Mouse (Mus musculus): Measurements from ENCODE around the gene Gipc1. TPM values are rescaled to one million over a fixed set of nuclear protein-coding genes. Genes with fewer than 3 reads are reported as not detected.

Gene Gipc1
- polyA plus RNA-seq, 1 experiment from 2014 or later: 196 TPM

DNA sequence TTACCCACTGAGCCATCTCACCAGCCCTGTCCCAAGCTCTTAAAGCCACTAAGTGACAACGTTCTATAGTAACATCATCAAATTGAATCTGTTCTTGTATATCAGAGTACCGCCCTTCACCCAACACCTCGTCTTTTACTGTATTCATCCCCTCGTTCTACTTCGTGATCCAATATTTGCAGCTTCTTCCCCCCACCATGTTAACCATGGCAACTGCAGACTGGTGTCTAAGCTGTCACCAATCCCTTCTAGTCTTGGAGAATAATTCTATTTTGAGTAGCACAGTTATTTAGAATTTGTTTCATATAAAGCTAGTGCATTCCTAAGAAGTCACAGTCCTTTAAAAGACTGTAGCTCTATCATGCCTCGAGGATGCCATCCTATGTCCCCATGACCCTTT is 36.8 kb downstream of the Gipc1 start:
- ATAC-seq: no peak
- Histone ChIP-seq H3K9ac (no peak overlapping the region), H3K27me3 (no peaks in the 10 kb centered on the region), H3K4me1 (no peaks in the 10 kb centered on the region), H3K4me3 (no peak overlapping the region), H3K4me2 (no peak overlapping the region), H3K9me3 (replicated peaks) (no peaks in the 10 kb centered on the region), H3K27ac (no peak overlapping the region), H3K36me3 (ENCODE audit: poor library complexity, severe bottlenecking) (peaks cover 70% of the 10 kb centered on the region)
- 91% methylated on average over 6 of the region's 6 CpGs for WGBS

- WGBS: 85% methylated on average over 10 of the region's 10 CpGs
- no peaks in the 10 kb centered on the region for H3K27me3 ChIP-seq
- ATAC-seq: no peak
- H3K27ac ChIP-seq: no peak overlapping the region
- H3K4me1 ChIP-seq: peaks cover 15% of the 10 kb centered on the region
- no peak overlapping the region for H3K9ac ChIP-seq
- H3K4me3 ChIP-seq: no peak overlapping the region
- peaks cover 35% of the 10 kb centered on the region for H3K36me3 ChIP-seq (ENCODE audit: poor library complexity, severe bottlenecking)
- no peaks in the 10 kb centered on the region for H3K9me3 ChIP-seq (replicated peaks)
- H3K4me2 ChIP-seq: no peak overlapping the region
Observed at GRCm38 (mm10) chr8:83693609-83694236, 41.2 kb downstream of the Gipc1 start.

DNA sequence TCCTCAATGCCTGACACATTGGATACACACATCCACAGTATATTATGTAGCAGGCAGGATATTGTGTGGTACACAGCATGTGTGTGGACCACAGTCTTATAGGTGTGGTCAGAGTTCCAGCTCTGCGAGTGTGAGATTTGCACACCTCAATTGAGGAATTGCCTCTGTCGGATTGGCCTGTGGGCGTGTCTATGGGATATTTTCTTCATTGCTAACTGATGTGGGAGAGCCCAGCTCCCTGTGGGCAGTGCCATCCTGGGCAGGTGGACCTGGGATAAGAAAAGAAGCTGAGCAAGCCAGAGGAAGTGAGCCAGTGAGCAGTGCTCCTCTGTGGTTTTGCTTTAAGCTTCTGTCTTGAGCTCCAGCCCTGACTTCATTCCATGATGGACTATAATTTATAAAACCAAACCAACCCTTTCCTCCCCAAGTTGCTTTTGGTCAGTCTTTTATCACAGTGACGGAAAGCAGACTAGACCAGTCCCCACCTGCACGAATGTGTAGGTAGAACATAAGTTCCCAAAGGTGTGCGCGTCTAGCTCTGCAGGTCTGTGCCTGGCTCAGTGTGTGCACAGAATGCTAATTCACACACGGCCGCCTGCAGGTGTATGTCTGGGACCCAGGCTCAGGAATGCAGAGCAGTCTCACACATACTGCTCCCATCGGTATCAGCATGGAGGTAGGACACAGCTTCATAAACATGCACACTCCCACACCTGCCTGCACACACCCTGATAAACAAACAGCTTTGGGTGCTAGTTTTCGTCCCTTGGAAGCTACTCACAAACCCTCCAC is 42.1 kb downstream of the Gipc1 start:
- Histone ChIP-seq H3K9ac (no peak overlapping the region), H3K27me3 (no peaks in the 10 kb centered on the region), H3K36me3 (ENCODE audit: poor library complexity, severe bottlenecking) (peaks cover 33% of the 10 kb centered on the region), H3K4me1 (peaks cover 19% of the 10 kb centered on the region), H3K4me3 (no peak overlapping the region), H3K27ac (no peak overlapping the region), H3K4me2 (no peak overlapping the region), H3K9me3 (replicated peaks) (no peaks in the 10 kb centered on the region)
- ATAC-seq: no peak
- 85% methylated on average over 11 of the region's 11 CpGs for WGBS

DNA sequence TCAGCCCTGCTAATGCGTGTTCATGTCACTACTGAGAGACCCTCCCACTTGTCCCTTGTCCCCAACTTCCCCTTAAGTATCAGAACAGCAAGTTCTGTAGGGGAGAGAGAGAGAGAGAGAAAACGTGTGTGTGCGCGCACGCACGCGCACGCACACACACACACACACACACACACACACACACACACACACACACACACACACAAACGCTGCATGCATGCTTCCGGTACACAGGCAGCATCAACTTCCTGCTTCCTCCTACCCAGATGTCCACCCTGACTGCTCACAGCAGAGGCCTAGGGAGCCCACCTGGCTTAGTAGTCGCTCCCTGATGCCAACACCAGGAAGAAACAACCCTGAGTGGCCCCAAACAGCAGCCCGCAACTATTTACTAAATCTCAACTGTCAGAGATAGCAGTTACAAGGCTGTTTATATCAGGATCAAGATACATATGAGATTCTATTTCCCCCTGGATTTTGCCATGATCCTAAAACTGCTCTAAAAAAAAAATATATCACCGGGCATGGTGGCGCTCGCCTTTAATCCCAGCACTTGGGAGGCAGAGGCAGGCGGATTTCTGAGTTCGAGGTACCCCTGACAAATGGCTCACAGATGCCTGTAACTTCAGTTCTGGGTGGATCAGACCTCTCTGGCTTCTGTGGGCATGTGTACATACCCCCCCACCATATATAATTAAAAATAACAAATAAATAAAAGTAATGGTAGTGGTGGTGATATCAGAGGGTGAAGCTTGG is 43.1 kb downstream of the Gipc1 start:
- WGBS: 85% methylated on average over 15 of the region's 17 CpGs

GRCm38 (mm10) chr8:83697374-83698220 is 45.1 kb downstream of the Gipc1 start:
- Histone ChIP-seq H3K4me2 (peak overlapping the region; percentile 97), H3K27ac (peak overlapping the region; percentile 57; the same call in 1 of the 2 replicates)
- 67% methylated on average over 19 of the region's 19 CpGs for WGBS

More for the DNA sequence above, 43.1 kb downstream of the Gipc1 start:
- H3K9me3 ChIP-seq (replicated peaks): no peaks in the 10 kb centered on the region
- ATAC-seq: no peak
- no peak overlapping the region for H3K4me2 ChIP-seq
- H3K27me3 ChIP-seq: no peaks in the 10 kb centered on the region
- peaks cover 22% of the 10 kb centered on the region for H3K4me1 ChIP-seq
- no peak overlapping the region for H3K9ac ChIP-seq
- no peak overlapping the region for H3K4me3 ChIP-seq
- no peak overlapping the region for H3K27ac ChIP-seq
- peaks cover 24% of the 10 kb centered on the region for H3K36me3 ChIP-seq (ENCODE audit: poor library complexity, severe bottlenecking)

GRCm38 (mm10) chr8:83698291-83698660 is 45.8 kb downstream of the Gipc1 start:
- no peaks in the 10 kb centered on the region for H3K9me3 ChIP-seq (replicated peaks)
- H3K4me1 ChIP-seq: peaks cover 22% of the 10 kb centered on the region
- H3K27me3 ChIP-seq: no peaks in the 10 kb centered on the region
- H3K36me3 ChIP-seq (ENCODE audit: poor library complexity, severe bottlenecking): no peaks in the 10 kb centered on the region
- H3K4me2 ChIP-seq: peak overlapping the region; percentile 97
- WGBS: 6% methylated on average over 15 of the region's 15 CpGs
- peak overlapping the region; percentile 96 for H3K9ac ChIP-seq
- peak overlapping the region; percentile 69; the same call in 1 of the 2 replicates for H3K27ac ChIP-seq
- H3K4me3 ChIP-seq: peak overlapping the region; percentile 91
- ATAC-seq: peak; percentile 22

More at GRCm38 (mm10) chr8:83697374-83698220, 45.1 kb downstream of the Gipc1 start:
- ATAC-seq: peak; percentile 2; the same call in 1 of the 2 replicates
- no peaks in the 10 kb centered on the region for H3K27me3 ChIP-seq
- no peaks in the 10 kb centered on the region for H3K9me3 ChIP-seq (replicated peaks)
- peak overlapping the region; percentile 96 for H3K9ac ChIP-seq
- peaks cover 22% of the 10 kb centered on the region for H3K4me1 ChIP-seq
- peaks cover 3% of the 10 kb centered on the region for H3K36me3 ChIP-seq (ENCODE audit: poor library complexity, severe bottlenecking)
- H3K4me3 ChIP-seq: peak overlapping the region; percentile 91

GRCm38 (mm10) chr8:83698661-83699453 is 46.4 kb downstream of the Gipc1 start, which contains the start of gene Pkn1:
Pkn1 (minus strand) TSS chr8:83699179.
- peak; percentile 87 for ATAC-seq
- no peaks in the 10 kb centered on the region for H3K9me3 ChIP-seq (replicated peaks)
- no peaks in the 10 kb centered on the region for H3K36me3 ChIP-seq (ENCODE audit: poor library complexity, severe bottlenecking)
- H3K4me2 ChIP-seq: peak within 1 kb of the TSS; percentile 97
- H3K4me1 ChIP-seq: peaks cover 22% of the 10 kb centered on the region
- WGBS: under 1% methylated on average over 52 of the region's 85 CpGs
- peak within 1 kb of the TSS; percentile 96 for H3K9ac ChIP-seq
- H3K27me3 ChIP-seq: no peaks in the 10 kb centered on the region
- peak within 1 kb of the TSS; percentile 69 for H3K27ac ChIP-seq
- peak within 1 kb of the TSS; percentile 91 for H3K4me3 ChIP-seq

DNA sequence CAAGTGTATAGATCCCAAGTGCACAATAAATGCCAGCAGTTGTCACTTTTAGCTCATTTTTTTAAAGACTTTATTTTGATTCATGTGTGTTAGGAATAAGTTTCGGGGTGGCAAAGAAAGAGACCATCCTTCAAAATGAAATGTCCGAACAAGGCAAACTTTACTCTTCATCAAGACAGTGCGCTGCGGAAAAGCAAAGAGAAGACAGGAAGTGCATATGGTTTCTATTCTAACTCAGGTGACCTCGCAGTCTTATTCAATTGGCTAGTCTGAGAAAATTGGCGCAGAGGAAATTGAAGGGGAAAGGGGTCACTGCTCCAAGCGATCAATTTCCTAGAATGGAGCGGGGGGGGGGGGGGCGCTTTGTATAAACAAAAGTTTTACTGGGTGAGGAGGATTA is 47.1 kb downstream of the Gipc1 start:
- Histone ChIP-seq H3K4me1 (peaks cover 22% of the 10 kb centered on the region), H3K9me3 (replicated peaks) (no peaks in the 10 kb centered on the region), H3K4me2 (peak overlapping the region; percentile 97), H3K9ac (peak overlapping the region; percentile 96), H3K27me3 (0 out of 2 replicates have a peak, but pooled peaks cover 2% of the 10 kb centered on the region), H3K36me3 (ENCODE audit: poor library complexity, severe bottlenecking) (no peaks in the 10 kb centered on the region), H3K27ac (peak overlapping the region; percentile 69; the same call in 1 of the 2 replicates), H3K4me3 (peak overlapping the region; percentile 91)
- ATAC-seq: no peak
- WGBS: 49% methylated on average over 9 of the region's 9 CpGs

- no peak overlapping the region for H3K4me2 ChIP-seq
- H3K9me3 ChIP-seq (replicated peaks): no peaks in the 10 kb centered on the region
- 82% methylated on average over 9 of the region's 9 CpGs for WGBS
- no peak overlapping the region for H3K4me3 ChIP-seq
- ATAC-seq: no peak
- H3K9ac ChIP-seq: no peak overlapping the region
- H3K4me1 ChIP-seq: peaks cover 22% of the 10 kb centered on the region
- H3K27ac ChIP-seq: no peak overlapping the region
- no peaks in the 10 kb centered on the region for H3K36me3 ChIP-seq (ENCODE audit: poor library complexity, severe bottlenecking)
- 0 out of 2 replicates have a peak, but pooled peaks cover 4% of the 10 kb centered on the region for H3K27me3 ChIP-seq
Observed at GRCm38 (mm10) chr8:83700423-83701085, 48.1 kb downstream of the Gipc1 start.

DNA sequence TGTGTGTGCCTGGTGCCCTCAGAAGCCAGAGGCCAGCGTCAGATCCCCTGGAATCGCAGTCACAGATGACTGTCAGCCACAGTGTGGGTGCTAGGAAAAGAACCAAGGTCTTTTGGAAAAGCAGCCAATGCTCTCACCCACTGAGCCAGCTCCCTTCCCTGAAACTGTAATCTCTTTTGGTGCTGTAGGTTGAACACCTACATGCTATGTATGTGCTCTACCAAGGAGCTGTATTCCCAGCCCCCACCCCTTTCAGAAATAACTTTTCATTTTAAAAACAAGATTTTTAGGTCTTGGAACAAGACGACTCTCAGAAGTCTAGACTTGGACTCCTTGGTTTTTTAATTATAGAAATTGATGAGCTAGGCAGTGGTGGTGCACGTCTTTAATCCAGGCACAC is 50.9 kb downstream of the Gipc1 start:
- 87% methylated on average over 4 of the region's 4 CpGs for WGBS
- no peak overlapping the region for H3K27ac ChIP-seq
- 0 out of 2 replicates have a peak, but pooled peaks cover 4% of the 10 kb centered on the region for H3K27me3 ChIP-seq
- no peak for ATAC-seq
- peaks cover 8% of the 10 kb centered on the region for H3K4me1 ChIP-seq
- H3K9ac ChIP-seq: no peak overlapping the region
- H3K4me2 ChIP-seq: no peak overlapping the region
- H3K9me3 ChIP-seq (replicated peaks): no peaks in the 10 kb centered on the region
- no peaks in the 10 kb centered on the region for H3K36me3 ChIP-seq (ENCODE audit: poor library complexity, severe bottlenecking)
- H3K4me3 ChIP-seq: no peak overlapping the region
